Mouse (Mus musculus): Measurements from ENCODE around the gene Ly86. TPM values are rescaled to one million over a fixed set of nuclear protein-coding genes. Genes with fewer than 3 reads are reported as not detected.
A peak's percentile ranks its signal among the peaks of the same experiment; 100 is the strongest.

The Ly86 gene
- polyA plus RNA-seq, 1 experiment from 2014 or later: not detected

DNA sequence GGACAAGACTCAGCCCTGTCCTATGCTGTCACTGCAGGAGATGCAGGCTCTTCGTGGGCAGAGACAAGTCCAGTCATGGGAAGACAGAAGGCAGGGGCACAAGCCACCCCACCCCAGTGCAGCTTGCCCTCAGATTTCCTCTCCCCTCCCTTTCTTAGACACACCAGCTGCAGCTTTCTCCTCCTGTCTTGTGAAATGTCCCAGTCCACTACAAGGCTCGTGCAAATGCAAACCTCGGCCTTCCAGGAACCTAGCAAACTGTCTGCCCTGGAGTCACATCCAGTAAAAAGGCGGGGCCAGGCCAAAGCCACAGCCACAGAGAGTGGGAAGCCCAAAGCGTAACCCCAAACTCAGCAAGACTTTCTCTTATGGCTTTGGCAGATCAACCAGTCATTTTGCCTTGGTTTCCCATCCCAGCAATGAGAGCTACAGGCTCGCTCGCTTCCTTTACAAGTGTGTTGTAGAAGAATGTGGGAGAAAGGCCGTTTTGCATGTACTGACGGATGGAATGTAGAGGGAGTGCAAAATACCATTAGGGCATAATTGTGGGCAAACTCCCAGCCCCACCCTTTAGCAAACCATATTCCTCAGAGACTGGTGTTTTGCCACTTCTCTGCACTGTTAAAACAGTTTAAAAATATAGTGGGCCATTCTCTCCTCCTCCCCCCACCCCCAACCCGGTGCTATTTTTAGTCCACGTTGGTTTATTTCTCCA, 95.7 kb downstream of the Ly86 start:
- in situ Hi-C loops (cut with MboI; ENCODE audit: low pct_unique_long_range_greater_than_20kb): loop anchor here (25.0 kb wide), 1 partner anchor 747 kb away; no protein-coding TSS in a partner anchor
- POLR2A ChIA-PET: no interaction called here
- TF ChIP-seq CTCF (IDR thresholded peaks at IDR 0.05): no peak
- H3K27me3 ChIP-seq: no peaks in the 10 kb centered on the region
- ATAC-seq: peak; percentile 21
- DNase-seq (ENCODE audit: low read depth, low spot score): no peak
- CTCF ChIA-PET: interaction anchor here (1.5 kb wide), 1 partner anchor 13 kb away, joined by 6 read pairs; no protein-coding TSS in a partner anchor

DNA sequence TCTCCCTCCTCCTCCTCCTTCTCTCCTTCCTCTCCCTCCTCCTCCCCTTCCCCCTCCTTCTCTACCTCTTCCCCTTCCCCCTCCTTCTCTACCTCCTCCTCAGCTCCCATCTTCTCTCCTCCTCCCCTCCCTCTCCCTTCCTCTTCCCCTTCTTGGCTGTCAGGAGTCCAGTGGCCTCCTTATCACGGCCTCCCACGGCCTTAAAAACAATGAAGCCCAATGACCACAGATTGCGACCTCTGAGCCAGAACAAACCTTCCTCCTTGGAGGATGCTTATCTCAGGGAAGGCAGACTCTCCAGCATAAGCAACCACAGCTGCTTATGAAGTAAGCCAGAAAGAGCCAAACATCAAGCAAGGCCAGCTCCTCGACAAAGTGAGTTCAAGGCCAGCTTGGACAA, 97.0 kb downstream of the Ly86 start:
- ChIA-PET POLR2A (no interaction called here), CTCF (no interaction called here)
- no peaks in the 10 kb centered on the region for H3K27me3 ChIP-seq
- DNase-seq (ENCODE audit: low read depth, low spot score) (no peak), ATAC-seq (no peak)
- in situ Hi-C loops (cut with MboI; ENCODE audit: low pct_unique_long_range_greater_than_20kb): loop anchor here (25.0 kb wide), 1 partner anchor 745 kb away; no protein-coding TSS in a partner anchor
- no peak for TF ChIP-seq CTCF (IDR thresholded peaks at IDR 0.05)

DNA sequence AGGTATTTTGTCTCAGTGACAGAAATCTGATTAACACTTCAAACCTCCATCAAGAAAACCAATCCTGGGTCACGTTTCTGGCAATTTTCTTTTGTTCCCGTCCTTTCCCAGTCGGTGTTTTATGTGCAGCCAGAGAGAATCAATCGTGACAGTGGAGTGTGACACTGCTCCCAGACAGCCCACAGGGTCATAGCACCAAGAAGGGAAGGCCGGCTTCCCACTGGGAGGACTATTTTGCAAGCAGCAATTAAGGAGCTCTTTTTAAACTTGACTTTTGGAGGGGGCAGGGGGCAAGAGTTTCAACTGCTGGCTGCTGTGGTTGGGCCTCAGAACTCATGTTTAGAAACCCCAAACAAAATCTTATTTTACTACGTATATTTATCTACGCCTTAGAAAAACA, 97.5 kb downstream of the Ly86 start:
- TF ChIP-seq CTCF (IDR thresholded peaks at IDR 0.05): no peak
- ATAC-seq: no peak
- ChIA-PET POLR2A (no interaction called here), CTCF (interaction anchor here (1.9 kb wide), 1 partner anchor 10 kb away, joined by 7 read pairs; no protein-coding TSS in a partner anchor)
- DNase-seq (ENCODE audit: low read depth, low spot score): no peak
- no peaks in the 10 kb centered on the region for H3K27me3 ChIP-seq
- in situ Hi-C loops (cut with MboI; ENCODE audit: low pct_unique_long_range_greater_than_20kb): loop anchor here (25.0 kb wide), 1 partner anchor 745 kb away; no protein-coding TSS in a partner anchor

DNA sequence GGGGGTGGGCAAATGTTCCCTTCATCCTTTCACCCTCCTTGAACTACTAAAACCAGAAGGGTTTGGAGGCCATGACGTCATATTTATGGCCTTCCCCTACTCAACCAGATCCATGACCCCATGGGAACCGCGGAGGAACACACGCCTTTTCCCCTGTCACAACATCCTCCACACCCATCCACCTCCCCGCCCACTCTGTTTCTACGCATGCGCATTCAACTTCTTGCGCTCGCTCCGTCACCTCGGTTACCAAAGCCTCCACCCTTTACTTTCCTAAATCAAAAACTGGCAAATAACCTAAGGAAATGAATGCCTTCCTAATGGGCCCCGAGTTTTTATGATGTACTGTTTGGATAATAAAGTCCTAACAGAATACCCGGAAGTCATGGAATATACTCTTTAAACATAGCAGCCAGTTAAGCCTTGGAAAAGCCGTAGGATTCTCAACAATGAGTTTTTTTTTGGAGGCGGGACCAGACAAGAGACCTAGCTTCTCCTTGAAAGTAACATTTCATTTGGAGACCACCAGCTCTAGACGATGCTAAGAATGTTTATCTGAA, 101.8 kb downstream of the Ly86 start:
- ATAC-seq (no peak), DNase-seq (ENCODE audit: low read depth, low spot score) (no peak)
- H3K27me3 ChIP-seq: no peaks in the 10 kb centered on the region
- CTCF ChIA-PET: interaction anchor here (1.7 kb wide), 1 partner anchor 498 kb away, joined by 4 read pairs; no protein-coding TSS in a partner anchor
- no peak for TF ChIP-seq CTCF (IDR thresholded peaks at IDR 0.05)
- POLR2A ChIA-PET: no interaction called here
- in situ Hi-C loops (cut with MboI; ENCODE audit: low pct_unique_long_range_greater_than_20kb): loop anchor here (25.0 kb wide), 1 partner anchor 741 kb away; no protein-coding TSS in a partner anchor

DNA sequence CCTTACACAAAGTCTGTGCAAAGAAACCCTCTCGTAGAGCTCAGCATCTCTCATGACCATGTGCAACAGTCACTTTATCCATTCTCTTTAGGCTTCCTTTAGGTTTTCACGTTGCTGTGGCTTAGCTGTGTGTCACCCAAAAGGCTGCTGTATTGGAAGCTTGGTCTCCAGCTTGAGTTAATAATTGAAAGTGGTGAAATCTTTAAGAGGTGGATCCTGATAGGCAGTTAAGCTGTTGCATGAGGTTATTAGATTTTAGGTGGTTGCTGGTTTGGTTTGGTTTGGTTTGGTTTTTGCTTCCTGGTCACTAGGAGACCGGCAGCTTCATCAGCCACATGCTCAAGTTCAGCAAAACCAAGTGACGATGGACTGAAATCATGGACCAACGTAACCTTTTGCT, 106.0 kb downstream of the Ly86 start:
- in situ Hi-C loops (cut with MboI; ENCODE audit: low pct_unique_long_range_greater_than_20kb): no loop called here
- TF ChIP-seq CTCF (IDR thresholded peaks at IDR 0.05): no peak
- ChIA-PET CTCF (interaction anchor here (0.8 kb wide), 1 partner anchor 18 kb away, joined by 3 read pairs; no protein-coding TSS in a partner anchor), POLR2A (interaction anchor here (0.6 kb wide), 1 partner anchor 138 kb away, joined by 4 read pairs; no protein-coding TSS in a partner anchor)
- DNase-seq (ENCODE audit: low read depth, low spot score): no peak
- no peaks in the 10 kb centered on the region for H3K27me3 ChIP-seq
- no peak for ATAC-seq

DNA sequence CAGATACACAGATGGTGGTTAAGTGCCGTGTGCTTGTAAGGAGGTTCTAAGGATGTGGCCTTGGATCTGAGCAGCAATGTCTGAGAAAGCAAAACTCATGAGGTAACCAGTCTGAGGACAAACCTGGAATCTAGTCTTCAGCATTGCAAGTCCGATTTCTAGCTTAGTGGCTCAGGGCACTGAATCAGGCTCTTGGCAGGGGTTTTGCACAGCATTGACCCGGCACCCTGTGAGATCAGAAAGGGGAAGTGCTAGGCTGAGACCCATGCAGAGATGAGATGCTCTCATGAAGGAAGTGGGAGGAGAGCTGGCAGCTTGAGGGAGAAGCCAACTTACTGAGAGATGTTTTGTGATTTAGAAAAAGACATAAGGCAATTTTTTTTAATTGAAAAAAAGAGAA, 106.5 kb downstream of the Ly86 start:
- no peak for DNase-seq (ENCODE audit: low read depth, low spot score)
- TF ChIP-seq CTCF (IDR thresholded peaks at IDR 0.05): no peak
- H3K27me3 ChIP-seq: no peaks in the 10 kb centered on the region
- ChIA-PET CTCF (interaction anchor here (0.8 to 0.9 kb wide), 2 partner anchors 14 to 18 kb away, joined by 3 read pairs; no protein-coding TSS in a partner anchor), POLR2A (no interaction called here)
- in situ Hi-C loops (cut with MboI; ENCODE audit: low pct_unique_long_range_greater_than_20kb): no loop called here
- no peak for ATAC-seq

DNA sequence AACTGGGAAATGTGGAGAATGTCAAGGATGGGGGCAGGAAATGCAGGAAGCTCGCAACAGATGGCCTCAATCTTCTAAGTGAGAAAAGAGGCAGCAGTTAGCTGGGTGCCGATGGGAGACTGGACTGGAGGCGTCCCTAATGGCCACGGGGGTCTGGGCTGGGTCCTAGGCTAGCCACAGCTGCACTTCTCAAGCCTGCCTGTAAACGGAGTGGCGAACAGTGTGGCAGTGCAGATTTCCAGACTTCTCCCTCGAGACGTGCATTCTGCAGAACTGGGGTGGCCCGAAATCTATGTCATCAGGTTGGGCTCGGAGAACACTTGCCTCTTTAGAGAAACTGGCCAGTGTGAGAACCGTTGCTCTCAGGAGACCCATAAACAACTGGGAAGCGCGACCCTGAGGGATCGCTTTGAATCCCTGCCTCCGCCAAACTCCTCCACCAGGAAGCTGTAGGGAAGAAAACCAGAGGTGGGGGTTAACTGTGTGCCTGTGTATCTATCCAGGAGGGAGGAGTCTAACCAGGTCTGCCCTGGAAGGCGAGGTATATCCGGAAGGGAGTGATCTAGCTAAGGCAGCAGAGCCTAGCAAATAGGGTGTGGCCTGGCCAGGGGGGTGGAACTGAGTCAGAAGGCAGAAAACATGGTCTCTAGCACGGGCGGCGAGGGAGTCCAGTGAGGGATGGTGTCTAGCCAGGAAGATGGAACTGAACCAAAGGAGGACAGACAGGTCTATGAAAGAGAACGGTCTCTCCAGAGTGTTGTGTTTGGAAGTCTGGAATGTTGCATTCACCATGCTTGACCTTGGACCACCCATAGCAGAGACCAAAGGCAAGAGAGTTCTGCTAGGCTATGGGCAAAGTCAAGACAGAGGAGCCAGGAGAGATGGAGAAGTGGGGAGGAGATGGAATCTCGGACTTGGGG, 107.3 kb downstream of the Ly86 start:
- POLR2A ChIA-PET: no interaction called here

DNA sequence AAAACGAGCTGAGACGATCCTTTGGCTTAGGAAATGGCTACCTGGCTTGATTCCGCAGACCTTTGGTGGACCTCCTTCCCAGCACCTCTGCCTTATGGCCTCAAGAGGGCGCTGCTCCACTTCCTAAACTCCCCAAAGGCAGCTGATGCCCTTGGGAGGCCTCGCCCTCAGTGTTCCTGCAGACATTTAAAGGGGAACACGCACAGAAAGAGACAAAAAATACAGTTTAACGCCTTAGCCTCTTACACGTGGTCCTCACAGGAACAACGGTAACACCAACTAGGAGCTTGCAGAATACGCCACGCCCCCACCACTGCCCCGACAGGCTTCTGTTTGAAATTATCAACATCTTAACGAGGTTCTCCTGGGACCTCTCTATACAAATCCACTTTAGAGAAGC, 108.2 kb downstream of the Ly86 start:
- POLR2A ChIA-PET: no interaction called here
- ATAC-seq: peak; percentile 33
- peak; percentile 88 for TF ChIP-seq CTCF (IDR thresholded peaks at IDR 0.05)
- CTCF ChIA-PET: interaction anchor here (0.7 to 2.0 kb wide), 9 partner anchors 10 to 518 kb away, joined by 3 to 7 read pairs (median 5); no protein-coding TSS in a partner anchor
- DNase-seq (ENCODE audit: low read depth, low spot score): no peak
- in situ Hi-C loops (cut with MboI; ENCODE audit: low pct_unique_long_range_greater_than_20kb): no loop called here
- no peaks in the 10 kb centered on the region for H3K27me3 ChIP-seq

More for the DNA sequence above, 107.3 kb downstream of the Ly86 start:
- no peak for DNase-seq (ENCODE audit: low read depth, low spot score)
- in situ Hi-C loops (cut with MboI; ENCODE audit: low pct_unique_long_range_greater_than_20kb): no loop called here
- ATAC-seq: no peak
- CTCF ChIA-PET: interaction anchor here (0.7 to 1.9 kb wide), 5 partner anchors 9 to 517 kb away, joined by 3 to 7 read pairs (median 3); no protein-coding TSS in a partner anchor
- no peaks in the 10 kb centered on the region for H3K27me3 ChIP-seq
- TF ChIP-seq CTCF (IDR thresholded peaks at IDR 0.05): no peak

DNA sequence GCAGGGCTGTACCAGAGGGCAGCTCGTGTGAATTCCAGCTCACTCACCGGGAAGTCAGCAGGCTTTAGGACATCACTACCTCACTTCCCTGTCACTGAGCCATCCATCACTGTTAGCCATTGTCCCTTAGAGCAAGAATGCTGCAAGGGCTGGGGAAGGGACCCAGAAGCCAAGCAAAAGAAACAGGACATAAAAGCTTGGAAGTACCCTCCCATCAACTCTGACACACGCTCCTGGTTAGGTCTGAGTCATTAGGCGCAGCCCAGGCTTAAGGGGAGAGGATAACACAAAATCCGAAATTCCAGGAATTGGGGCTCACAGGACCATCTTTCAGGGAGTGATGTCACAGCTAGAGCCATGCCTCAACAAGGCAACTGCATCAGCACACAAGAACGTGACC, 109.3 kb downstream of the Ly86 start:
- no peaks in the 10 kb centered on the region for H3K27me3 ChIP-seq
- TF ChIP-seq CTCF (IDR thresholded peaks at IDR 0.05): no peak
- DNase-seq (ENCODE audit: low read depth, low spot score): no peak
- in situ Hi-C loops (cut with MboI; ENCODE audit: low pct_unique_long_range_greater_than_20kb): no loop called here
- ChIA-PET CTCF (interaction anchor here (1.0 to 2.0 kb wide), 6 partner anchors 10 to 517 kb away, joined by 3 to 6 read pairs (median 5); no protein-coding TSS in a partner anchor), POLR2A (interaction anchor here (0.5 to 0.7 kb wide), 2 partner anchors 14 to 73 kb away, joined by 3 to 4 read pairs; no protein-coding TSS in a partner anchor)
- ATAC-seq: no peak

DNA sequence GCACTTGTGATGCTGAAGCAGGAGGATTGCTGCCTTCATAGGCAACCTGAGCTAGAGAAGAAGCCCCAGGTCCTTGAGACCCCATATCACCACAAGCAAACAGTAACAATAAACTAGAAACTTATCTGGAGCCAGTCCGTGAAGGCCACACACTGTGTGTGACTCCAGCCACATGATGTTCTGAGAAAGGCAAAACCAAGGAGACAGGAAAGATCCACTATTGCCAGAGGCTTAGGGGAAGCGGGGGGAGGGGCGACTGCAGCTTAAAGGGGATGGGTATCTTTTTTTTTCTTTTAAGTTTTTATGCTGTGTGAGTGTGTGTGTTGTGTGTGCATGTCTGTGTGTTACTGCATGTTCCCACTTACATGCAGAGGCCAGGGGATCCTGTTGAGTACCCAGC, 110.6 kb downstream of the Ly86 start:
- CTCF ChIA-PET: interaction anchor here (0.6 to 1.1 kb wide), 2 partner anchors 10 to 332 kb away, joined by 3 read pairs; no protein-coding TSS in a partner anchor
- in situ Hi-C loops (cut with MboI; ENCODE audit: low pct_unique_long_range_greater_than_20kb): loop anchor here (5.0 kb wide), 1 partner anchor 487 kb away; no protein-coding TSS in a partner anchor
- DNase-seq (ENCODE audit: low read depth, low spot score): no peak
- POLR2A ChIA-PET: no interaction called here
- ATAC-seq: no peak
- TF ChIP-seq CTCF (IDR thresholded peaks at IDR 0.05): no peak
- H3K27me3 ChIP-seq: no peaks in the 10 kb centered on the region

Measured in Patski (cell line).